Mouse (Mus musculus) intestine, embryonic 14.5 days (tissue): Measurements from ENCODE around the gene Blnk. TPM values are rescaled to one million over a fixed set of nuclear protein-coding genes. Genes with fewer than 3 reads are reported as not detected.

Experiments used
- ATAC-seq: fragments of 200-750 bp; cut with Nextera tagmentation; replicated peaks from 2 replicates; pipeline ENCODE4 v1.8.0; 2017; ENCODE audit warnings: low read depth, moderate number of reproducible peaks, moderate TSS enrichment, moderate library complexity; ENCODE audit not compliant: low FRiP score, low TSS enrichment
- DNase-seq: peaks from one replicate; pipeline ENCODE4 v3.0.0-alpha.2; 2018; ENCODE audit warnings: low spot score
- H3K27ac ChIP-seq: fragments of 300-500 bp; sonication (generic); 2 replicates; pipeline ENCODE4 v1.5.1; 2014; ENCODE audit warnings: low read depth, mild to moderate bottlenecking, control low read depth
- H3K27me3 ChIP-seq: fragments of 300-500 bp; sonication (generic); replicated peaks from 2 replicates; pipeline ENCODE4 v1.6.1; 2014; ENCODE audit warnings: low read length, control low read depth; ENCODE audit not compliant: control insufficient read depth, insufficient read depth
- H3K36me3 ChIP-seq: fragments of 300-500 bp; sonication (generic); 2 replicates; pipeline ENCODE4 v1.6.1; 2014; ENCODE audit warnings: low read length, control low read depth; ENCODE audit not compliant: control insufficient read depth, insufficient read depth
- H3K4me1 ChIP-seq: fragments of 300-500 bp; sonication (generic); replicated peaks from 2 replicates; pipeline ENCODE4 v1.6.1; 2014; ENCODE audit warnings: low read length, control low read depth, mixed read lengths; ENCODE audit not compliant: control insufficient read depth, insufficient read depth
- H3K4me2 ChIP-seq: fragments of 300-500 bp; sonication (generic); 2 replicates; pipeline ENCODE4 v1.6.1; 2014; ENCODE audit warnings: low read length
- H3K4me3 ChIP-seq: fragments of 300-500 bp; sonication (generic); 2 replicates; pipeline ENCODE4 v1.5.1; 2014; ENCODE audit warnings: low read depth, low read length, control low read depth, mixed read lengths
- H3K9ac ChIP-seq: fragments of 300-500 bp; sonication (generic); 2 replicates; pipeline ENCODE4 v1.6.1; 2014; ENCODE audit warnings: mild to moderate bottlenecking, low read length
- H3K9me3 ChIP-seq: fragments of 300-500 bp; sonication (generic); 2 replicates; pipeline ENCODE4 v1.6.1; 2016; ENCODE audit warnings: low read length, control low read depth; ENCODE audit not compliant: control insufficient read depth
- whole genome bisulfite sequencing: fragments of 180-500 bp; shearing (Covaris S2); extraction: QIAGEN DNeasy Blood & Tissue Kit; methylation state at CpG from one replicate; pipeline ENCODE4 v1.1.7; 2014; 5-methylcytosine and 5-hydroxymethylcytosine counted together
- polyA plus RNA-seq: library from polyadenylated mRNA; unstranded; fragments of >200 nt; fragmentation: Nextera tagmentation; extraction: Ambion mirVana; gene quantifications from 2 replicates; pipeline ENCODE4 v1.2.1, GENCODE M21; 2014

The Blnk gene
- polyA plus RNA-seq, 1 experiment from 2014 or later, result 21.5 TPM

GRCm38 (mm10) chr19:40964936-40965850 is 29.1 kb downstream of the Blnk start:
- DNase-seq (no peak), ATAC-seq (no peak)
- Histone ChIP-seq H3K9ac (no peak overlapping the region), H3K27ac (no peak overlapping the region), H3K36me3 (no peaks in the 10 kb centered on the region), H3K4me2 (no peak overlapping the region), H3K9me3 (no peaks in the 10 kb centered on the region), H3K27me3 (no peaks in the 10 kb centered on the region), H3K4me1 (no peaks in the 10 kb centered on the region), H3K4me3 (no peak overlapping the region)
- 72% methylated on average over 6 of the region's 6 CpGs for WGBS

- Histone ChIP-seq H3K4me1 (no peaks in the 10 kb centered on the region), H3K36me3 (no peaks in the 10 kb centered on the region), H3K27me3 (no peaks in the 10 kb centered on the region), H3K9ac (no peak overlapping the region), H3K9me3 (no peaks in the 10 kb centered on the region), H3K27ac (0 out of 2 replicates have a peak overlapping the region, but pooled peaks have one; percentile 22), H3K4me3 (no peak overlapping the region), H3K4me2 (no peak overlapping the region)
- WGBS, result 76% methylated on average over 3 of the region's 3 CpGs
- DNase-seq, result no peak
- ATAC-seq, result no peak
These were observed 29.9 kb downstream of the Blnk start for GRCm38 (mm10) chr19:40964367-40964891.

GRCm38 (mm10) chr19:40962988-40963387 is 31.3 kb downstream of the Blnk start:
- Histone ChIP-seq H3K9me3 (no peaks in the 10 kb centered on the region), H3K9ac (no peak overlapping the region), H3K36me3 (no peaks in the 10 kb centered on the region), H3K27me3 (no peaks in the 10 kb centered on the region), H3K4me2 (no peak overlapping the region), H3K27ac (no peak overlapping the region), H3K4me1 (no peaks in the 10 kb centered on the region), H3K4me3 (no peak overlapping the region)
- DNase-seq (peak; percentile 71), ATAC-seq (no peak)
- 52% methylated on average over 12 of the region's 12 CpGs for WGBS

GRCm38 (mm10) chr19:40958981-40959380 is 35.4 kb downstream of the Blnk start:
- no peak for ATAC-seq
- no peaks in the 10 kb centered on the region for H3K4me1 ChIP-seq
- H3K36me3 ChIP-seq, result no peaks in the 10 kb centered on the region
- H3K9me3 ChIP-seq, result no peaks in the 10 kb centered on the region
- H3K27me3 ChIP-seq, result no peaks in the 10 kb centered on the region
- no peak overlapping the region for H3K9ac ChIP-seq
- no peak for DNase-seq
- H3K4me3 ChIP-seq, result no peak overlapping the region
- H3K27ac ChIP-seq, result no peak overlapping the region
- WGBS, result 41% methylated on average over 1 of the region's 1 CpGs
- no peak overlapping the region for H3K4me2 ChIP-seq

- Histone ChIP-seq H3K27me3 (no peaks in the 10 kb centered on the region), H3K9ac (no peak overlapping the region), H3K4me1 (no peaks in the 10 kb centered on the region), H3K27ac (no peak overlapping the region), H3K36me3 (no peaks in the 10 kb centered on the region), H3K4me2 (no peak overlapping the region), H3K9me3 (no peaks in the 10 kb centered on the region), H3K4me3 (no peak overlapping the region)
- DNase-seq, result no peak
- 86% methylated on average over 4 of the region's 4 CpGs for WGBS
- no peak for ATAC-seq
These were observed 47.3 kb downstream of the Blnk start for GRCm38 (mm10) chr19:40946937-40947577.

- ATAC-seq, result no peak
- H3K9ac ChIP-seq, result no peak overlapping the region
- no peaks in the 10 kb centered on the region for H3K27me3 ChIP-seq
- H3K4me2 ChIP-seq, result no peak overlapping the region
- no peak overlapping the region for H3K4me3 ChIP-seq
- H3K27ac ChIP-seq, result no peak overlapping the region
- 0 out of 2 replicates have a peak, but pooled peaks cover 6% of the 10 kb centered on the region for H3K9me3 ChIP-seq
- H3K4me1 ChIP-seq, result no peaks in the 10 kb centered on the region
- DNase-seq, result no peak
- WGBS, result 87% methylated on average over 7 of the region's 7 CpGs
- no peaks in the 10 kb centered on the region for H3K36me3 ChIP-seq
These were observed 50.8 kb downstream of the Blnk start for GRCm38 (mm10) chr19:40943552-40943951.

- H3K27me3 ChIP-seq, result no peaks in the 10 kb centered on the region
- H3K4me2 ChIP-seq, result no peak overlapping the region
- 53% methylated on average over 5 of the region's 5 CpGs for WGBS
- no peak for ATAC-seq
- DNase-seq, result no peak
- H3K9me3 ChIP-seq, result 0 out of 2 replicates have a peak, but pooled peaks cover 6% of the 10 kb centered on the region
- H3K4me3 ChIP-seq, result no peak overlapping the region
- H3K36me3 ChIP-seq, result no peaks in the 10 kb centered on the region
- no peak overlapping the region for H3K27ac ChIP-seq
- H3K9ac ChIP-seq, result no peak overlapping the region
- no peaks in the 10 kb centered on the region for H3K4me1 ChIP-seq
These were observed 58.3 kb downstream of the Blnk start for GRCm38 (mm10) chr19:40936038-40936437.

GRCm38 (mm10) chr19:40935376-40935775 is 59.0 kb downstream of the Blnk start:
- Histone ChIP-seq H3K27ac (no peak overlapping the region), H3K4me3 (no peak overlapping the region), H3K27me3 (no peaks in the 10 kb centered on the region), H3K4me2 (no peak overlapping the region), H3K36me3 (no peaks in the 10 kb centered on the region), H3K4me1 (no peaks in the 10 kb centered on the region), H3K9ac (no peak overlapping the region), H3K9me3 (0 out of 2 replicates have a peak, but pooled peaks cover 6% of the 10 kb centered on the region)
- no peak for DNase-seq
- 53% methylated on average over 8 of the region's 8 CpGs for WGBS
- ATAC-seq, result no peak
